Mouse (Mus musculus) MN1 (cell line): ENCODE results near the gene Helt.

ENCODE experiments used
- DNase-seq: peaks from one replicate; pipeline ENCODE4 v3.0.0-alpha.2; 2016; ENCODE audit warnings: low spot score

Helt gene

GRCm38 (mm10) chr8:46294181-46294892 is at the start of gene Helt:
Gene Helt (minus strand): TSS chr8:46294671.
- DNase-seq, result no peak

GRCm38 (mm10) chr8:46342272-46342671 is 47.8 kb upstream of the Helt start:
- no peak for DNase-seq

- DNase-seq, result no peak
These were observed 46.2 kb upstream of the Helt start for GRCm38 (mm10) chr8:46340381-46341273.

- no peak for DNase-seq
These were observed 44.8 kb upstream of the Helt start for GRCm38 (mm10) chr8:46339317-46339716.

GRCm38 (mm10) chr8:46336351-46336750 is 41.9 kb upstream of the Helt start:
- no peak for DNase-seq

GRCm38 (mm10) chr8:46332389-46333061 is 38.1 kb upstream of the Helt start:
- DNase-seq, result no peak

GRCm38 (mm10) chr8:46331801-46332200 is 37.3 kb upstream of the Helt start:
- peak; percentile 74 for DNase-seq

GRCm38 (mm10) chr8:46329396-46329795 is 34.9 kb upstream of the Helt start:
- DNase-seq, result peak; percentile 57

- DNase-seq, result no peak
These were observed 32.8 kb upstream of the Helt start for GRCm38 (mm10) chr8:46327284-46327683.

- DNase-seq, result no peak
These were observed 32.2 kb upstream of the Helt start for GRCm38 (mm10) chr8:46326715-46327114.

- no peak for DNase-seq
These were observed 30.2 kb upstream of the Helt start for GRCm38 (mm10) chr8:46324676-46325075.

- peak; percentile 35 for DNase-seq
These were observed 29.3 kb upstream of the Helt start for GRCm38 (mm10) chr8:46323672-46324191.

GRCm38 (mm10) chr8:46322833-46323232 is 28.4 kb upstream of the Helt start:
- peak; percentile 45 for DNase-seq

GRCm38 (mm10) chr8:46322421-46322820 is 27.9 kb upstream of the Helt start:
- DNase-seq, result no peak

- DNase-seq, result no peak
These were observed 24.3 kb upstream of the Helt start for GRCm38 (mm10) chr8:46318802-46319201.

GRCm38 (mm10) chr8:46317161-46317560 is 22.7 kb upstream of the Helt start:
- no peak for DNase-seq

GRCm38 (mm10) chr8:46313798-46314197 is 19.3 kb upstream of the Helt start:
- no peak for DNase-seq

- DNase-seq, result peak; percentile 88
These were observed 16.7 kb upstream of the Helt start for GRCm38 (mm10) chr8:46311159-46311558.

GRCm38 (mm10) chr8:46308189-46308588 is 13.7 kb upstream of the Helt start:
- DNase-seq, result no peak

GRCm38 (mm10) chr8:46305733-46306349 is 11.4 kb upstream of the Helt start:
- peak; percentile 81 for DNase-seq

GRCm38 (mm10) chr8:46302121-46302520 is 7.7 kb upstream of the Helt start:
- no peak for DNase-seq

- DNase-seq, result no peak
These were observed 4.4 kb upstream of the Helt start for GRCm38 (mm10) chr8:46298847-46299246.
